Mouse (Mus musculus) kidney, adult 2 months (tissue): Measurements from ENCODE around the gene Aars2. TPM values are rescaled to one million over a fixed set of nuclear protein-coding genes. Genes with fewer than 3 reads are reported as not detected.
A peak's percentile ranks its signal among the peaks of the same experiment; 100 is the strongest.

Source experiments
- DNase-seq: peaks from one replicate; pipeline ENCODE4 v3.0.0; 2021
- H3K27ac ChIP-seq: fragments of 200-500 bp; 2 replicates; pipeline ENCODE4 v1.5.1; 2012; ENCODE audit warnings: low read depth, low read length, control low read depth, inconsistent platforms; ENCODE audit not compliant: insufficient read depth
- H3K27me3 ChIP-seq: fragments of 200-500 bp; replicated peaks from 2 replicates; pipeline ENCODE4 v1.6.1; 2012; ENCODE audit warnings: mild to moderate bottlenecking, moderate library complexity, low read length, inconsistent platforms; ENCODE audit not compliant: control insufficient read depth, insufficient read depth
- H3K36me3 ChIP-seq: fragments of 200-500 bp; 2 replicates; pipeline ENCODE4 v1.6.1; 2012; ENCODE audit warnings: mild to moderate bottlenecking, moderate library complexity, low read length, inconsistent platforms; ENCODE audit not compliant: control insufficient read depth, insufficient read depth
- H3K4me1 ChIP-seq: fragments of 200-500 bp; 2 replicates; pipeline ENCODE4 v1.6.1; 2011; ENCODE audit warnings: low read length; ENCODE audit not compliant: control insufficient read depth, insufficient read depth
- H3K4me3 ChIP-seq: fragments of 200-500 bp; 2 replicates; pipeline ENCODE4 v1.5.1; 2011; ENCODE audit warnings: mild to moderate bottlenecking, low read depth, low read length, control low read depth; ENCODE audit not compliant: insufficient read depth
- CTCF ChIP-seq: fragments of 200-500 bp; conservative IDR thresholded peaks from 2 replicates; pipeline ENCODE4 v1.5.1; 2011; ENCODE audit warnings: low read depth, mild to moderate bottlenecking, control low read depth, low read length, moderate library complexity, mixed read lengths; ENCODE audit not compliant: insufficient read depth, insufficient read length
- POLR2A ChIP-seq: fragments of 200-500 bp; IDR thresholded peaks from one replicate; pipeline ENCODE4 v1.6.1; 2011; ENCODE audit warnings: low read depth, low read length, control low read depth
- WGBS: fragments of 180-500 bp; shearing (Covaris S2); methylation state at CpG from one replicate; pipeline ENCODE4 v1.1.7; 2018; 5-methylcytosine and 5-hydroxymethylcytosine counted together
- polyA plus RNA-seq: library from polyadenylated mRNA; depleted of rRNA; stranded (reverse); fragments of >200 nt; gene quantifications from 2 replicates; pipeline ENCODE4 v1.2.3, GENCODE M21; 2012; rRNA removed

Aars2 gene
- polyA plus RNA-seq = 16.2 and 17.6 TPM in 2 replicates

GRCm38 (mm10) chr17:45506700-45507189 lies at the start of gene Aars2:
TSS of gene Aars2 (plus strand) at chr17:45506841.
- Histone ChIP-seq H3K36me3 (no peaks in the 10 kb centered on the region), H3K4me3 (peak within 1 kb of the TSS; percentile 85), H3K27me3 (no peaks in the 10 kb centered on the region), H3K27ac (peak within 1 kb of the TSS; percentile 88), H3K4me1 (peaks cover 3% of the 10 kb centered on the region; the same call in 1 of the 2 replicates)
- DNase-seq = peak; percentile 97
- TF ChIP-seq POLR2A = no peak
- peak; percentile 67 for TF ChIP-seq CTCF
- under 1% methylated on average over 42 of the region's 42 CpGs for WGBS

GRCm38 (mm10) chr17:45457487-45457886 lies 49.2 kb upstream of the Aars2 start:
- Histone ChIP-seq H3K4me3 (no peak overlapping the region), H3K27ac (no peak overlapping the region), H3K36me3 (no peaks in the 10 kb centered on the region), H3K27me3 (no peaks in the 10 kb centered on the region), H3K4me1 (no peaks in the 10 kb centered on the region)
- DNase-seq = no peak
- 93% methylated on average over 5 of the region's 5 CpGs for WGBS
- no peak for TF ChIP-seq POLR2A
- TF ChIP-seq CTCF = no peak

- TF ChIP-seq POLR2A (no peak), CTCF (no peak)
- no peak overlapping the region for H3K27ac ChIP-seq
- no peaks in the 10 kb centered on the region for H3K36me3 ChIP-seq
- no peak for DNase-seq
- no peak overlapping the region for H3K4me3 ChIP-seq
- WGBS = 92% methylated on average over 4 of the region's 4 CpGs
- no peaks in the 10 kb centered on the region for H3K4me1 ChIP-seq
- H3K27me3 ChIP-seq = no peaks in the 10 kb centered on the region
These were observed 48.1 kb upstream of the Aars2 start for GRCm38 (mm10) chr17:45458516-45458915.

- 90% methylated on average over 8 of the region's 8 CpGs for WGBS
These were observed 47.6 kb upstream of the Aars2 start for GRCm38 (mm10) chr17:45459062-45459461.

GRCm38 (mm10) chr17:45462506-45462905 lies 44.1 kb upstream of the Aars2 start:
- H3K36me3 ChIP-seq = no peaks in the 10 kb centered on the region
- no peak overlapping the region for H3K4me3 ChIP-seq
- WGBS = 91% methylated on average over 4 of the region's 4 CpGs
- no peak for TF ChIP-seq POLR2A
- no peak for TF ChIP-seq CTCF
- no peaks in the 10 kb centered on the region for H3K4me1 ChIP-seq
- DNase-seq = no peak
- H3K27me3 ChIP-seq = no peaks in the 10 kb centered on the region
- H3K27ac ChIP-seq = no peak overlapping the region

More at GRCm38 (mm10) chr17:45459062-45459461, 47.6 kb upstream of the Aars2 start:
- H3K36me3 ChIP-seq = no peaks in the 10 kb centered on the region
- H3K4me1 ChIP-seq = no peaks in the 10 kb centered on the region
- H3K4me3 ChIP-seq = no peak overlapping the region
- H3K27ac ChIP-seq = no peak overlapping the region
- TF ChIP-seq POLR2A = no peak
- no peak for TF ChIP-seq CTCF
- H3K27me3 ChIP-seq = no peaks in the 10 kb centered on the region
- no peak for DNase-seq

GRCm38 (mm10) chr17:45464255-45464654 lies 42.4 kb upstream of the Aars2 start:
- Histone ChIP-seq H3K27ac (no peak overlapping the region), H3K4me3 (no peak overlapping the region), H3K27me3 (no peaks in the 10 kb centered on the region), H3K4me1 (no peaks in the 10 kb centered on the region), H3K36me3 (no peaks in the 10 kb centered on the region)
- TF ChIP-seq POLR2A = no peak
- no peak for TF ChIP-seq CTCF
- DNase-seq = no peak
- WGBS = 87% methylated on average over 9 of the region's 9 CpGs

- Histone ChIP-seq H3K4me1 (no peaks in the 10 kb centered on the region), H3K4me3 (no peak overlapping the region), H3K36me3 (no peaks in the 10 kb centered on the region), H3K27ac (no peak overlapping the region), H3K27me3 (no peaks in the 10 kb centered on the region)
- 58% methylated on average over 2 of the region's 2 CpGs for WGBS
- no peak for TF ChIP-seq CTCF
- no peak for TF ChIP-seq POLR2A
- DNase-seq = no peak
These were observed 39.9 kb upstream of the Aars2 start for GRCm38 (mm10) chr17:45466701-45467100.

- no peak overlapping the region for H3K4me3 ChIP-seq
- WGBS = 88% methylated on average over 5 of the region's 5 CpGs
- TF ChIP-seq POLR2A (no peak), CTCF (no peak)
- no peaks in the 10 kb centered on the region for H3K27me3 ChIP-seq
- DNase-seq = no peak
- H3K4me1 ChIP-seq = no peaks in the 10 kb centered on the region
- no peak overlapping the region for H3K27ac ChIP-seq
- no peaks in the 10 kb centered on the region for H3K36me3 ChIP-seq
These were observed 38.3 kb upstream of the Aars2 start for GRCm38 (mm10) chr17:45468302-45468701.
